Mouse (Mus musculus): Measurements from ENCODE around the gene Phactr1. TPM values are rescaled to one million over a fixed set of nuclear protein-coding genes. Genes with fewer than 3 reads are reported as not detected.
A peak's percentile ranks its signal among the peaks of the same experiment; 100 is the strongest.

The Phactr1 gene
- polyA plus RNA-seq, 1 experiment = 1.1 TPM

GRCm38 (mm10) chr13:42744467-42744866 is 64.0 kb downstream of the Phactr1 start:
- DNase-seq (ENCODE audit: low read depth, low spot score) = no peak
- WGBS = 82% methylated on average over 5 of the region's 5 CpGs

GRCm38 (mm10) chr13:42757654-42758400 is 77.4 kb downstream of the Phactr1 start:
- WGBS = 54% methylated on average over 11 of the region's 11 CpGs
- no peak for DNase-seq (ENCODE audit: low read depth, low spot score)

- WGBS = 39% methylated on average over 5 of the region's 5 CpGs
- no peak for DNase-seq (ENCODE audit: low read depth, low spot score)
Observed at GRCm38 (mm10) chr13:42759170-42759569, 78.7 kb downstream of the Phactr1 start.

- WGBS = 73% methylated on average over 10 of the region's 10 CpGs
- no peak for DNase-seq (ENCODE audit: low read depth, low spot score)
Observed at GRCm38 (mm10) chr13:42760907-42761544, 80.6 kb downstream of the Phactr1 start.

GRCm38 (mm10) chr13:42772314-42772713 is 91.9 kb downstream of the Phactr1 start:
- 73% methylated on average over 6 of the region's 6 CpGs for WGBS
- no peak for DNase-seq (ENCODE audit: low read depth, low spot score)

- WGBS = 58% methylated on average over 2 of the region's 2 CpGs
Observed at GRCm38 (mm10) chr13:42774040-42774439, 93.6 kb downstream of the Phactr1 start.

GRCm38 (mm10) chr13:42782151-42782550 is 101.7 kb downstream of the Phactr1 start:
- 87% methylated on average over 13 of the region's 13 CpGs for WGBS
- DNase-seq (ENCODE audit: low read depth, low spot score) = no peak

More at GRCm38 (mm10) chr13:42774040-42774439, 93.6 kb downstream of the Phactr1 start:
- no peak for DNase-seq (ENCODE audit: low read depth, low spot score)

- no peak for DNase-seq (ENCODE audit: low read depth, low spot score)
- WGBS = 86% methylated on average over 13 of the region's 13 CpGs
Observed at GRCm38 (mm10) chr13:42789221-42789620, 108.8 kb downstream of the Phactr1 start.

- 18% methylated on average over 8 of the region's 8 CpGs for WGBS
- DNase-seq (ENCODE audit: low read depth, low spot score) = no peak
Observed at GRCm38 (mm10) chr13:42792279-42792678, 111.9 kb downstream of the Phactr1 start.

- no peak for DNase-seq (ENCODE audit: low read depth, low spot score)
- WGBS = 71% methylated on average over 6 of the region's 6 CpGs
Observed at GRCm38 (mm10) chr13:42800523-42800922, 120.1 kb downstream of the Phactr1 start.

GRCm38 (mm10) chr13:42804314-42804713 is 123.9 kb downstream of the Phactr1 start:
- 63% methylated on average over 9 of the region's 9 CpGs for WGBS
- no peak for DNase-seq (ENCODE audit: low read depth, low spot score)

- WGBS = 26% methylated on average over 7 of the region's 7 CpGs
- no peak for DNase-seq (ENCODE audit: low read depth, low spot score)
Observed at GRCm38 (mm10) chr13:42812762-42813161, 132.3 kb downstream of the Phactr1 start.

GRCm38 (mm10) chr13:42818378-42818777 is 138.0 kb downstream of the Phactr1 start:
- DNase-seq (ENCODE audit: low read depth, low spot score) = peak; percentile 10
- 49% methylated on average over 10 of the region's 10 CpGs for WGBS

GRCm38 (mm10) chr13:42820513-42820912 is 140.1 kb downstream of the Phactr1 start:
- WGBS = 60% methylated on average over 9 of the region's 9 CpGs

GRCm38 (mm10) chr13:42821426-42822106 is 141.1 kb downstream of the Phactr1 start:
- 41% methylated on average over 15 of the region's 15 CpGs for WGBS
- no peak for DNase-seq (ENCODE audit: low read depth, low spot score)

More at GRCm38 (mm10) chr13:42820513-42820912, 140.1 kb downstream of the Phactr1 start:
- DNase-seq (ENCODE audit: low read depth, low spot score) = no peak

GRCm38 (mm10) chr13:42822545-42822944 is 142.1 kb downstream of the Phactr1 start:
- peak; percentile 28 for DNase-seq (ENCODE audit: low read depth, low spot score)
- WGBS = 20% methylated on average over 10 of the region's 10 CpGs

- WGBS = 87% methylated on average over 7 of the region's 7 CpGs
- no peak for DNase-seq (ENCODE audit: low read depth, low spot score)
Observed at GRCm38 (mm10) chr13:42823875-42824274, 143.5 kb downstream of the Phactr1 start.

GRCm38 (mm10) chr13:42826602-42827001 is 146.2 kb downstream of the Phactr1 start:
- no peak for DNase-seq (ENCODE audit: low read depth, low spot score)
- WGBS = 55% methylated on average over 8 of the region's 8 CpGs

- WGBS = 24% methylated on average over 9 of the region's 9 CpGs
- no peak for DNase-seq (ENCODE audit: low read depth, low spot score)
Observed at GRCm38 (mm10) chr13:42828978-42829377, 148.6 kb downstream of the Phactr1 start.

- DNase-seq (ENCODE audit: low read depth, low spot score) = no peak
- 20% methylated on average over 2 of the region's 2 CpGs for WGBS
Observed at GRCm38 (mm10) chr13:42835441-42835840, 155.0 kb downstream of the Phactr1 start.
